Mouse (Mus musculus) liver, adult 2 months (tissue): ENCODE results near the gene Phf12. TPM values are rescaled to one million over a fixed set of nuclear protein-coding genes. Genes with fewer than 3 reads are reported as not detected.

Experiments used
- DNase-seq: peaks from one replicate; pipeline ENCODE4 v3.0.0-alpha.2; 2011; ENCODE audit warnings: low read depth, low spot score; ENCODE audit errors: extremely low read depth
- H3K27ac ChIP-seq: fragments of 200-500 bp; replicated peaks from 2 replicates; pipeline ENCODE4 v1.5.1; 2012; ENCODE audit warnings: low read depth, mild to moderate bottlenecking, control low read depth, inconsistent platforms, low read length; ENCODE audit not compliant: insufficient read depth
- H3K27me3 ChIP-seq: fragments of 200-500 bp; 2 replicates; pipeline ENCODE4 v1.6.1; 2012; ENCODE audit warnings: mild to moderate bottlenecking, moderate library complexity, low read length, inconsistent platforms; ENCODE audit not compliant: control insufficient read depth, insufficient read depth
- H3K36me3 ChIP-seq: fragments of 200-500 bp; 2 replicates; pipeline ENCODE4 v1.6.1; 2012; ENCODE audit warnings: low read length, inconsistent platforms; ENCODE audit not compliant: control insufficient read depth, insufficient read depth
- H3K4me1 ChIP-seq: fragments of 200-500 bp; 2 replicates; pipeline ENCODE4 v1.6.1; 2011; ENCODE audit warnings: low read length; ENCODE audit not compliant: control insufficient read depth, insufficient read depth
- H3K4me3 ChIP-seq: fragments of 200-500 bp; 2 replicates; pipeline ENCODE4 v1.5.1; 2011; ENCODE audit warnings: low read depth, mild to moderate bottlenecking, control low read depth, low read length, moderate library complexity; ENCODE audit not compliant: insufficient read depth
- H3K79me2 ChIP-seq: fragments of 200-500 bp; 2 replicates; pipeline ENCODE4 v1.6.1; 2012; ENCODE audit warnings: inconsistent platforms, mild to moderate bottlenecking, low read length, moderate library complexity; ENCODE audit not compliant: control insufficient read depth, insufficient read depth
- H3K9ac ChIP-seq: fragments of 200-500 bp; 2 replicates; pipeline ENCODE4 v1.6.1; 2012; ENCODE audit warnings: low read depth, mild to moderate bottlenecking, control low read depth, inconsistent platforms, low read length
- CTCF ChIP-seq: fragments of 200-500 bp; IDR thresholded peaks from 2 replicates; pipeline ENCODE4 v1.5.1; 2011; ENCODE audit warnings: low read depth, low read length, control low read depth
- POLR2A ChIP-seq: fragments of 200-500 bp; IDR thresholded peaks from 2 replicates; pipeline ENCODE4 v1.6.1; 2011; ENCODE audit warnings: low read length, control low read depth; ENCODE audit not compliant: insufficient read depth; ENCODE audit errors: extremely low read depth
- WGBS: fragments of 180-500 bp; shearing (Covaris S2); methylation state at CpG from one replicate; pipeline ENCODE4 v1.1.7; 2018; 5-methylcytosine and 5-hydroxymethylcytosine counted together
- polyA plus RNA-seq: library from polyadenylated mRNA; depleted of rRNA; stranded (reverse); fragments of >200 nt; gene quantifications from 2 replicates; pipeline ENCODE4 v1.2.3, GENCODE M21; 2012; rRNA removed
- total RNA-seq: library from RNA; depleted of rRNA; stranded (reverse); fragments of >200 nt; gene quantifications from 2 replicates; pipeline ENCODE4 v1.2.3, GENCODE M21; 2014; rRNA removed

The Phf12 gene
- total and polyA plus RNA-seq, 2 experiments: 3.6 to 24.9 TPM

- Histone ChIP-seq H3K9ac (no peak overlapping the region), H3K27ac (no peak overlapping the region), H3K4me3 (no peak overlapping the region), H3K27me3 (no peaks in the 10 kb centered on the region), H3K36me3 (peaks cover 28% of the 10 kb centered on the region; the same call in 1 of the 2 replicates), H3K79me2 (no peaks in the 10 kb centered on the region), H3K4me1 (no peaks in the 10 kb centered on the region)
- DNase-seq: no peak
- TF ChIP-seq POLR2A (no peak), CTCF (no peak)
- 93% methylated on average over 4 of the region's 4 CpGs for WGBS
These were observed 92.1 kb downstream of the Phf12 start for GRCm38 (mm10) chr11:78074666-78075065.

Other genes with a start within 250 kb of the Phf12 start
- gene Myo18a, start 219.5 kb upstream of the Phf12 start, total RNA-seq: 28.6 and 33.7 TPM in 2 replicates
- 33.8 and 42.0 TPM in 2 replicates for gene Myo18a, start 219.5 kb upstream of the Phf12 start, polyA plus RNA-seq
- gene Gm10277, start 195.0 kb upstream of the Phf12 start, total RNA-seq: not detected in 2 replicates
- gene Gm10277, start 195.0 kb upstream of the Phf12 start, polyA plus RNA-seq: not detected in 2 replicates
- gene Pipox, start 88.7 kb upstream of the Phf12 start, total RNA-seq: 238 and 251 TPM in 2 replicates
- 219 and 222 TPM in 2 replicates for gene Pipox, start 88.7 kb upstream of the Phf12 start, polyA plus RNA-seq
- not detected in 2 replicates for gene Sez6, start 52.0 kb upstream of the Phf12 start, total RNA-seq
- not detected in 2 replicates for gene Sez6, start 52.0 kb upstream of the Phf12 start, polyA plus RNA-seq
- 4.3 and 6.0 TPM in 2 replicates for gene Dhrs13, start 49.5 kb downstream of the Phf12 start, total RNA-seq
- 5.4 and 6.0 TPM in 2 replicates for gene Dhrs13, start 49.5 kb downstream of the Phf12 start, polyA plus RNA-seq
- 19.1 and 23.0 TPM in 2 replicates for gene Flot2, start 55.2 kb downstream of the Phf12 start, total RNA-seq
- 66.5 and 70.7 TPM in 2 replicates for gene Flot2, start 55.2 kb downstream of the Phf12 start, polyA plus RNA-seq
- gene Eral1, start 97.6 kb downstream of the Phf12 start, total RNA-seq: 16.4 and 18.2 TPM in 2 replicates
- 25.2 and 27.2 TPM in 2 replicates for gene Eral1, start 97.6 kb downstream of the Phf12 start, polyA plus RNA-seq
- 2.5 and 3.4 TPM in 2 replicates for gene Fam222b, start 111.9 kb downstream of the Phf12 start, total RNA-seq
- 12.5 and 13.6 TPM in 2 replicates for gene Fam222b, start 111.9 kb downstream of the Phf12 start, polyA plus RNA-seq
- 8.8 and 11.1 TPM in 2 replicates for gene Traf4, start 182.8 kb downstream of the Phf12 start, total RNA-seq
- 69.0 and 73.5 TPM in 2 replicates for gene Traf4, start 182.8 kb downstream of the Phf12 start, polyA plus RNA-seq
- gene Nek8, start 193.9 kb downstream of the Phf12 start, total RNA-seq: 4.1 and 5.2 TPM in 2 replicates
- gene Nek8, start 193.9 kb downstream of the Phf12 start, polyA plus RNA-seq: 5.2 and 7.2 TPM in 2 replicates
- 44.8 and 50.7 TPM in 2 replicates for gene Tlcd1, start 194.0 kb downstream of the Phf12 start, total RNA-seq
- gene Tlcd1, start 194.0 kb downstream of the Phf12 start, polyA plus RNA-seq: 46.6 and 61.5 TPM in 2 replicates
- 318 and 352 TPM in 2 replicates for gene Rpl23a, start 200.8 kb downstream of the Phf12 start, total RNA-seq
- gene Rpl23a, start 200.8 kb downstream of the Phf12 start, polyA plus RNA-seq: 88.5 and 110 TPM in 2 replicates
- 2.6 and 2.8 TPM in 2 replicates for gene Rab34, start 205.7 kb downstream of the Phf12 start, total RNA-seq
- gene Rab34, start 205.7 kb downstream of the Phf12 start, polyA plus RNA-seq: 5.2 and 5.3 TPM in 2 replicates
- gene Proca1, start 210.6 kb downstream of the Phf12 start, total RNA-seq: 0.55 and 0.60 TPM in 2 replicates
- gene Proca1, start 210.6 kb downstream of the Phf12 start, polyA plus RNA-seq: 0.24 and 0.35 TPM in 2 replicates